Mouse (Mus musculus): ENCODE measurements around the gene Ralgapa2.

GRCm38 (mm10) chr2:146495781-146496180 lies 16.4 kb downstream of the Ralgapa2 start:
- TF ChIP-seq CTCF (IDR thresholded peaks at IDR 0.05), result no peak
- no peak for TF ChIP-seq EP300 (IDR thresholded peaks at IDR 0.05; ENCODE audit: insufficient read depth, low read depth, low read length)
